Mouse (Mus musculus): ENCODE data around the gene Col13a1. TPM values are rescaled to one million over a fixed set of nuclear protein-coding genes. Genes with fewer than 3 reads are reported as not detected.

The Col13a1 gene
- polyA plus RNA-seq, 1 experiment from 2014 or later, result 2.5 TPM

DNA sequence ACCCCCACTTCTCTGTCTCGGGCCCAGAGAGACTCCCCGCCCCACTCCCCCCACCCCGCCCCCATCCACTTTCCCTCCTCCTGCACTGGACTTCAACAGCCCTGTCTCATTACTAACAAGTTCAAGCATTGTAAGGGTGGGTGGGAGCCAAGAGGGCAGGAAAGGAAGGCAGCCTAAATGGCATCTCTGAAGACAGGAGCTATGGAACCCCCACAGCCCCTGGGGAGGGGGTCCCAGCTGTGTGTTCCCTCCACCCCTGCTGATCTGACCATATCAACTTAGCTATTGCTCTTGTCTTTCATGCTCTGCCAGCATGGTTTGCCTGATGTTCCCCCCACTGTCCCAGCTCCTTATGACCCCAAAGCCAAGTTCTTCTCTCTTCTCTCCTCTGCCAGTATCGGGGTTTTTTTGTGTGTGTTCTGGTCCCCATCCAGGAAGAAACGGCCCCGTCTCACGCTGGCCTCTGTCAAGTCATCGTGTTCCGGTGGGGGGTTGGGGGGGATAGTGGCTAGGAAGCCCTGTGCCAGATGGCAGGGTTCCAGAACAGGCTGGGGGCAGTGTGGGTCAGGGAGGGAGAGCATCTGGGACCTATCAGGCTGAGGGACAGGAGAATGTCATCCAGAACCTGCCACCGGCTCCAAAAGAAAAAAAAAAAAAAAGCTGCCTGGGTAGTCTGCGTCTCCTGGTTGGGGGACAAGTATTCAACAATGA is 58.1 kb downstream of the Col13a1 start:
- no peak; the same call in 1 of the 2 replicates for ATAC-seq (ENCODE audit: low FRiP score, low read depth)
- WGBS, result 30% methylated on average over 11 of the region's 11 CpGs
- Histone ChIP-seq H3K4me3 (no peak overlapping the region), H3K9ac (no peak overlapping the region), H3K27ac (replicated peaks) (no peak overlapping the region), H3K27me3 (no peaks in the 10 kb centered on the region), H3K4me1 (replicated peaks) (peaks cover 11% of the 10 kb centered on the region; the same call in 1 of the 2 replicates), H3K36me3 (no peaks in the 10 kb centered on the region), H3K4me2 (no peak overlapping the region), H3K9me3 (no peaks in the 10 kb centered on the region)

DNA sequence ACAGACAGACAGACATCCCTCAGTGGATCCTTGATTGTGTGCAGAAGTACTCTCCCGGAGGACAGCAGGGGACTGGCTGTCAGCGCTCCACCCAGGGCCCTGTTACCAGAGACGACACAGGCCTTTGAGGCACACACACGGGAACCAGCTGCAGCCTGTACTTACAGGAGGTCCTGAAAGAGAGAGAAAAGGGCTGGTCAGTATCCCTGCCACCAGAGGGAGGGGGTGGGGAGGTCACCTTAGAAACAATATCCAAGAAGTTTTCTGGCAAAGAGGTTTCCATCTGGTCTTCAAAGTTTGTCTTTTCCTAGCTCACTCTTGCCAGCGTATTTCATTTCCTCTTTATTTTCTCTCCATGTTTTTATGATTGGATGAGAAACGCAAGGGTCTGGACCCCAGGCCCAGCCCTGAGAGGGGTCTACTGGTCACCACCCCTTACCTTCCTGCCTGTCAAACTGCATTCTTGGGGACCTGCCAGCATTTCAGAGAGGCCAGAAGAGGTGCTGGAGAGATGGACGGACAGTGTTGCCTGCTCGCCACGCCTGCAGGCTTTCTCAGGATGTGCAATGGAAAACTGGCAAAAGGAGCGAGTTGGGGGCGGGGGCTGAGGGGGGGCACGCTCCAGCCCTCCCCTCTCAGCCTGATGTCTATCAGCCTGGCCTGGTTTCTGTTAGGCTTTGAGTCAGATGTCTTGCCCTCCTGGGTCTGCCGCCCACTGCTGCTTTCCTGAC is 58.8 kb downstream of the Col13a1 start:
- H3K4me3 ChIP-seq, result no peak overlapping the region
- no peak overlapping the region for H3K9ac ChIP-seq
- H3K27me3 ChIP-seq, result no peaks in the 10 kb centered on the region
- H3K4me1 ChIP-seq (replicated peaks), result peaks cover 11% of the 10 kb centered on the region; the same call in 1 of the 2 replicates
- H3K36me3 ChIP-seq, result no peaks in the 10 kb centered on the region
- ATAC-seq (ENCODE audit: low FRiP score, low read depth), result no peak; the same call in 1 of the 2 replicates
- H3K9me3 ChIP-seq, result no peaks in the 10 kb centered on the region
- WGBS, result 44% methylated on average over 13 of the region's 13 CpGs
- no peak overlapping the region for H3K27ac ChIP-seq (replicated peaks)
- H3K4me2 ChIP-seq, result no peak overlapping the region

DNA sequence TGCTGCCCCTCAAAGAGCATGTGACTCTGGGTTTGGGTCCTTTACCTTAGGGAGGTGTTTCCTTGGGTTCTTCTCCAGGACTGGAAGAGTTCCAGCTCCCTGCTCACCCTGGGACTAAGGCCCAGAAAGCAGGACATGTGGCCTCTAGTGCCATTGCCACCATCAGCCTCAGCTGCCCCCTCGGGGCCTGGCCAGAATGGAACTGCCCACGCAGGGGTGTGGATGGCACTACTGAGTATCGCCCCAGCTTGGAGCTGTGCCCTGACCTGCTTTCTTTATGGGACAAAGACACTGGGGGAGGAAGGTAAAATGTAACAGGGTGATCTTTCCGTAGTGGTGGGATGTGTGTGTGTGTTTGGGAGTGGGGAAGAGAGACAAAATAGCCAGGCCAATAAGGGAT is 59.4 kb downstream of the Col13a1 start:
- WGBS, result 72% methylated on average over 4 of the region's 4 CpGs
- Histone ChIP-seq H3K36me3 (no peaks in the 10 kb centered on the region), H3K27ac (replicated peaks) (no peak overlapping the region), H3K9ac (no peak overlapping the region), H3K4me3 (no peak overlapping the region), H3K4me2 (no peak overlapping the region), H3K4me1 (replicated peaks) (peaks cover 11% of the 10 kb centered on the region; the same call in 1 of the 2 replicates), H3K27me3 (no peaks in the 10 kb centered on the region), H3K9me3 (no peaks in the 10 kb centered on the region)
- ATAC-seq (ENCODE audit: low FRiP score, low read depth), result no peak

DNA sequence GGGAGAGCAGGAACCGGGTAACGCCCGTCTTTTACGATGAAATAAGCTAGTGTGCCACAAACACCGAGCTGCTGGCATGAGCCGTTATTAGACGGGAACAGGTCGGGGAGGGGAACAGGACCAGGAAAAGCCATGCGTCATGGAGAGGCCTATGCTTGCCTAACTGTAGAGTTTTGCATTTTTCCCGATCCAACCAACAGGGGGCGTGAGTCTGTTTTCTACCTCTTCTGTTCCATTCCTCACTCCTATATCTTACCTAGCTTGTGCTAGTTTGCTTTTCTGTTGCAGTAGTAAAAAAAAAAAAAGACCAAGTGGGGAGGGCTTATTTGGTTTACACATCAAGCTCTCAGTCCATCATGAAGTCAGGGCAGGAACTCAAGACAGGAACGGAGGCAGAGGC is 61.8 kb downstream of the Col13a1 start:
- Histone ChIP-seq H3K36me3 (no peaks in the 10 kb centered on the region), H3K27me3 (no peaks in the 10 kb centered on the region), H3K27ac (replicated peaks) (no peak overlapping the region), H3K4me3 (no peak overlapping the region), H3K4me1 (replicated peaks) (peaks cover 11% of the 10 kb centered on the region; the same call in 1 of the 2 replicates), H3K4me2 (no peak overlapping the region), H3K9ac (no peak overlapping the region), H3K9me3 (no peaks in the 10 kb centered on the region)
- ATAC-seq (ENCODE audit: low FRiP score, low read depth), result no peak
- WGBS, result 95% methylated on average over 12 of the region's 12 CpGs

DNA sequence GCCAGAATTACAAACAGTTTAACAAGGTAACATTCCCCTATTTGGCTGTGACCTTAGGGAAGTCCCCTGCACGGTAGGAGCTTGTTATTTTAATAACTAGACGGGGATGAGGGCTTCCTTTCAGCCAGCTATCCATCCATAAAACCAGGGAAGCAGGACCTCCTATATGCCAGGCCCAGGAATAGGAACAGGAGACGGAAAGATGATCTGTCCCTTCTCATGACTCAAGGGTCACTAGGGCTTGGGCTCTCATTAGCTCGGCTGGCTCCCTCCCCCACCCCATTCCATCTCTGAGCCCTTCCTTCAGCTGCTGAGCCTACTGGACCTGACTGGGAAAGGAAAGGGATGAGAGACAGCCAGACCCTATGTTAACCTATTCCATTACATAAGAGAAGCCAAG is 67.1 kb downstream of the Col13a1 start:
- 72% methylated on average over 4 of the region's 4 CpGs for WGBS
- no peak for ATAC-seq (ENCODE audit: low FRiP score, low read depth)

DNA sequence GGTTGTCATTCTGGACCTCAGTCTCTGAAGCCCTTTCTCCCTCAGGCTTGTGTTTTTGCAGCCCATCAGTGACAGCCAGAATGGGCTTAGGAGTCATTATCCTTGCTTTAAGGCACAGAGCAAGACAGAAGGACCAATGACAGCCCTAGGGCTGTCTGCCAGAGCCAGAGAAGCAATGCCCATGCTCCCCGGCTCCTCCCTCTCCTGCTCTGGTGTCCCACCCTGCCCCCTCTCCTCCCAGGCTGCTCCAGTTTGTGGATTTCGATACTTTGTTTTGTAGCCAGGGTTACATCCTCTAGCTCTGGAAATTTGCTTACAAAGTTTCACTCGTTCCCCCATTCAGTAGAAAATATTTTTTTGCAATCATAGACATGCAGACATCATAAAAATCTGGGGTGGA is 69.9 kb downstream of the Col13a1 start:
- 71% methylated on average over 3 of the region's 3 CpGs for WGBS
- Histone ChIP-seq H3K9ac (no peak overlapping the region), H3K27me3 (no peaks in the 10 kb centered on the region), H3K4me1 (replicated peaks) (no peaks in the 10 kb centered on the region), H3K4me3 (no peak overlapping the region), H3K9me3 (no peaks in the 10 kb centered on the region), H3K27ac (replicated peaks) (no peak overlapping the region), H3K36me3 (no peaks in the 10 kb centered on the region), H3K4me2 (no peak overlapping the region)
- ATAC-seq (ENCODE audit: low FRiP score, low read depth), result no peak

More for the DNA sequence above, 67.1 kb downstream of the Col13a1 start:
- no peak overlapping the region for H3K27ac ChIP-seq (replicated peaks)
- H3K4me3 ChIP-seq, result no peak overlapping the region
- no peak overlapping the region for H3K4me2 ChIP-seq
- no peaks in the 10 kb centered on the region for H3K27me3 ChIP-seq
- no peak overlapping the region for H3K9ac ChIP-seq
- H3K9me3 ChIP-seq, result no peaks in the 10 kb centered on the region
- H3K36me3 ChIP-seq, result no peaks in the 10 kb centered on the region
- H3K4me1 ChIP-seq (replicated peaks), result no peaks in the 10 kb centered on the region

DNA sequence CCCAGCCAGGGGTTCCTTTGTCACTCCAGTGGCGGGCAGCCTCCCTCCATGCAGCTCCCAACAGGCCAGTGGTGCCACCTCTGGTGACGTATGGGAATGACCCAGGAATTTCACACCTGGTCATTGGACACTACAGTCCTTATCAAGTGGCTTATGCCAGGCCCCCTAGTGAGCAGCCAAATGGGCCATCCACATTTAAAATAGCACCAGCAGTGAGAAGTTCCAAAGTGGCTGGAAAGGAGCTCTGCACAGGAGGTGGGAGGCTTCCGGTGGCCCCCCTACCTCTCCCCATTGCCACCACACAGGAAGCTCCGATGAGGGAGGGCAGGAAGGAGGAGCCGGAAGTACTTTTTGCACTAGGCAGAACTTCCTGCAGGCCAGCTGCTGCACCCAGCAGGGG is 72.7 kb downstream of the Col13a1 start:
- no peak overlapping the region for H3K4me3 ChIP-seq
- H3K4me1 ChIP-seq (replicated peaks), result no peaks in the 10 kb centered on the region
- no peak overlapping the region for H3K9ac ChIP-seq
- ATAC-seq (ENCODE audit: low FRiP score, low read depth), result no peak
- WGBS, result 58% methylated on average over 5 of the region's 5 CpGs
- H3K4me2 ChIP-seq, result no peak overlapping the region
- H3K27me3 ChIP-seq, result no peaks in the 10 kb centered on the region
- no peaks in the 10 kb centered on the region for H3K9me3 ChIP-seq
- no peaks in the 10 kb centered on the region for H3K36me3 ChIP-seq
- no peak overlapping the region for H3K27ac ChIP-seq (replicated peaks)

DNA sequence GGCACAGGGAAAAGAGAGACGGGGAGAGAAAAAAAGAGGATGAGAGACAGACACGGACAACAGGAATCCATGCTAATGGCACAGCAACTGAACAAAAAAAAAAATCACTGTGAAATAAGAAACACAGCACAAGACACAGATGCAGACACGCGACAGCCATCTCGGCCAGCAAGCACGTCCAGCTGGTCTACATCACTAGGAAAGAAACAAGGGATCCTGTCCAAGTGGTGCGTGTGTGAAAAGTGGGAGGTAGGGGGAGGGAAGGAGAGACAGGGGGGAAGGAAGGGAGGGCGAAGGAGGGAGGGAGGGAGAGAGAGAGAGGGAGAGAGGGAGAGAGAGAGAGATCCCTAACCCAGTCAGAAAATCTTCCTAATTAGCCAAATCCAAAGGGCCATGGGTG is 73.6 kb downstream of the Col13a1 start:
- Histone ChIP-seq H3K27me3 (no peaks in the 10 kb centered on the region), H3K4me3 (no peak overlapping the region), H3K4me2 (no peak overlapping the region), H3K4me1 (replicated peaks) (no peaks in the 10 kb centered on the region), H3K27ac (replicated peaks) (no peak overlapping the region), H3K9me3 (no peaks in the 10 kb centered on the region), H3K36me3 (no peaks in the 10 kb centered on the region), H3K9ac (no peak overlapping the region)
- 50% methylated on average over 8 of the region's 8 CpGs for WGBS
- no peak for ATAC-seq (ENCODE audit: low FRiP score, low read depth)

DNA sequence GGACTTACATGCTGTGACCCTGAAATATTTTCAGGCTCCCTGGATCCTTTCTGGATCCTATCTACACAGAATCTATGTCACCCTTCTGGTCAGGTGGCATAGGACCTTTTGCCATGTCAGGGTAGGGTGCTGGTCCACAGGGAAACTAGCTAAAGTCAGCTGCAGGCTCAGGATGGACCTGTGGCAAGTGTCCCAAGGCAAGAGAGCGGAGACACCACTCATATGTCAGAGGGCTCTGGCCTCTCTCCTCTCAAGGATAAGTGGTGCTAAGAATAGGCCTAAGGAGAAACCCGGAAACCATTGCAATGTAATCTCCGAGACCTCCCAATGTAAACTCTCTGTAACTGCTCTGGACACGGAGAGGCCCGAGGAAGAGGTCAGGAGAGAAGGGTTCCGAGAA is 80.8 kb downstream of the Col13a1 start:
- ATAC-seq (ENCODE audit: low FRiP score, low read depth), result no peak
- Histone ChIP-seq H3K27me3 (no peaks in the 10 kb centered on the region), H3K4me3 (no peak overlapping the region), H3K36me3 (no peaks in the 10 kb centered on the region), H3K27ac (replicated peaks) (no peak overlapping the region), H3K4me1 (replicated peaks) (no peaks in the 10 kb centered on the region), H3K9ac (no peak overlapping the region), H3K4me2 (no peak overlapping the region), H3K9me3 (no peaks in the 10 kb centered on the region)
- 90% methylated on average over 6 of the region's 6 CpGs for WGBS

DNA sequence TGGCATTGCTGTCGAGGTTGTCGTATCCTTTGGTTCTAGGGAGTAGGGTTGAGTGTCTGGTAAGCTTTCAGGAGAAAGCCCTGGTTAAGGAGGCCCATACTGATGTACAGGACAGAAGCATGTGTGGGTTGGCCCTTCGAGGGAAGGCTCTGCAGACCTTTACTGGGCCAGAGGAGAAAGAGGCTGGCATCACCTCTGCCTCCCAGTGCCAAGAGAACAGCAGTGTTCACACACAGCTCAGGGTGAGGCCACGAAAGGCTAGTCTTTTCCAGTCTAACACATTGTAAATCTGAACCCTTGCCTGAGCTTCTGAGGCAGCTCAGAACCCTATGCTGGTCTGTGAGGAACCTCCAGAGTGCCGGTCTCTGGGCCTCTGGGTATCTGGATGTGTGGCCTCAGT is 84.3 kb downstream of the Col13a1 start:
- no peak overlapping the region for H3K27ac ChIP-seq (replicated peaks)
- H3K4me2 ChIP-seq, result no peak overlapping the region
- no peaks in the 10 kb centered on the region for H3K4me1 ChIP-seq (replicated peaks)
- no peak overlapping the region for H3K9ac ChIP-seq
- no peaks in the 10 kb centered on the region for H3K36me3 ChIP-seq
- H3K4me3 ChIP-seq, result no peak overlapping the region
- ATAC-seq (ENCODE audit: low FRiP score, low read depth), result no peak
- no peaks in the 10 kb centered on the region for H3K27me3 ChIP-seq
- 78% methylated on average over 5 of the region's 5 CpGs for WGBS
- no peaks in the 10 kb centered on the region for H3K9me3 ChIP-seq

DNA sequence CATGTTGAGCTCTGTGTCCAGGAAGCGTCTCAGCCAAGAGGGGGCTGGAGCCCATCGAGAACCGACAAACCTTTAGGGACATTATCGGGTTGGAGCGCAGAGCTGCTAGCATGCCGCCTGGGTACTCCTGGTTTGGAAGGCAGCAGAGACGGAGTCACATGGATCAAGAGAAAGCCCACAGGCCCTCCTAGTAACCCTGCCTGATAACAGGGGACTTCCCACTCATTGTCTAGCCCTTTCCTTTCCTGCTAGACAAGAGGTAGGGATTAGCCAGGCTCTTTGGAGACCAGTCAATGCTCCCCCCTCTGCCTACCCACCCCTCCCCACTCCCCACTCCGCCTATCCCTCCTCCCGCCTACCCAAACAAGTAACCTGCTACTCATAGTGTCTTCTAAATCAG is 87.8 kb downstream of the Col13a1 start:
- no peak overlapping the region for H3K4me3 ChIP-seq
- H3K36me3 ChIP-seq, result no peaks in the 10 kb centered on the region
- H3K27me3 ChIP-seq, result no peaks in the 10 kb centered on the region
- WGBS, result 68% methylated on average over 9 of the region's 9 CpGs
- ATAC-seq (ENCODE audit: low FRiP score, low read depth), result no peak
- no peaks in the 10 kb centered on the region for H3K9me3 ChIP-seq
- no peak overlapping the region for H3K9ac ChIP-seq
- H3K4me2 ChIP-seq, result no peak overlapping the region
- no peaks in the 10 kb centered on the region for H3K4me1 ChIP-seq (replicated peaks)
- no peak overlapping the region for H3K27ac ChIP-seq (replicated peaks)

DNA sequence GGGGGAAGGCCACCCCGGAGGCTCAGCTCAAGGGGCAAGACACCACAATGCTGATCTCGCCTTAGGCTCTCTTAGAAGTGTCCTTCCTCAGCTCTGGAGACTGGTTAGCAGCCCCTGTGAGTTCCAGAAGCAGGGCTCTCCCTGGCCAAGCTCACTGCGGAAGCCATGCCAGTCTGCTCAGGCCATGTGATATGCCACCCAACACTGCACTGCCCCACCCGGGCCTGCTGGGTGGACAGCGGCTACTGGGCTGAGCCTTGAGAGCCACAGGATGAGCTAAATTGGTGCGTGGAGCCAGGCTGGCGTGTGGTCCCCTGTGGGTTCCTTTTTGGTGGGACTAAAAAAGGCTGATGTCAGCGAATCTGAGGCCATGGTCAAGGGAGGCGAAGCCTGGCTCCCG is 88.6 kb downstream of the Col13a1 start:
- Histone ChIP-seq H3K9me3 (no peaks in the 10 kb centered on the region), H3K27me3 (no peaks in the 10 kb centered on the region), H3K36me3 (no peaks in the 10 kb centered on the region), H3K4me3 (no peak overlapping the region), H3K4me2 (no peak overlapping the region), H3K27ac (replicated peaks) (no peak overlapping the region), H3K4me1 (replicated peaks) (no peaks in the 10 kb centered on the region), H3K9ac (no peak overlapping the region)
- 97% methylated on average over 10 of the region's 10 CpGs for WGBS
- no peak for ATAC-seq (ENCODE audit: low FRiP score, low read depth)

Data from hindbrain, embryonic 15.5 days (tissue).